Mouse (Mus musculus) cerebellum, adult 9-11 months (tissue): Measurements from ENCODE around the gene Aars2.

Experiments used
- DNase-seq: peaks from one replicate; pipeline ENCODE4 v3.0.0; 2022

Gene Aars2

DNA sequence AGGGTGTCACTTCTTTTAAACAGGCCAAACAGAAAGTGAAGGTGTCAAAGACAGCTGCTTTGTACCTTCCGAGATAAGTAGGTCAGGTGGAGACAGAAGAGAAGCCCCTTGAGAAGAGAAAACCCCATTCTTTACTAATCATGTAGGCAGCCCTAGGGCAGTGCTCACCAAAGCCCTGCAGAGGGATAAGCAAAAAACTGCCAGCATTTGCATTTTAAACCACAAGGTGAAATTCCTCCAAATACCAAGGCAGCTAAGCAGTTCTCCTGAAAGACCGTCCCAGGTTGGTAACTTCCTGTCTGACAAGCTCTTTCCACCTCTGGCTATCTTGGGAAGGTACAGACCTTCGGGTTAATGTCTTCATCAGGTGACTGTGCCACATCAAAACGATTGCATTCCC lies 4.3 kb upstream of the Aars2 start:
- no peak for DNase-seq

DNA sequence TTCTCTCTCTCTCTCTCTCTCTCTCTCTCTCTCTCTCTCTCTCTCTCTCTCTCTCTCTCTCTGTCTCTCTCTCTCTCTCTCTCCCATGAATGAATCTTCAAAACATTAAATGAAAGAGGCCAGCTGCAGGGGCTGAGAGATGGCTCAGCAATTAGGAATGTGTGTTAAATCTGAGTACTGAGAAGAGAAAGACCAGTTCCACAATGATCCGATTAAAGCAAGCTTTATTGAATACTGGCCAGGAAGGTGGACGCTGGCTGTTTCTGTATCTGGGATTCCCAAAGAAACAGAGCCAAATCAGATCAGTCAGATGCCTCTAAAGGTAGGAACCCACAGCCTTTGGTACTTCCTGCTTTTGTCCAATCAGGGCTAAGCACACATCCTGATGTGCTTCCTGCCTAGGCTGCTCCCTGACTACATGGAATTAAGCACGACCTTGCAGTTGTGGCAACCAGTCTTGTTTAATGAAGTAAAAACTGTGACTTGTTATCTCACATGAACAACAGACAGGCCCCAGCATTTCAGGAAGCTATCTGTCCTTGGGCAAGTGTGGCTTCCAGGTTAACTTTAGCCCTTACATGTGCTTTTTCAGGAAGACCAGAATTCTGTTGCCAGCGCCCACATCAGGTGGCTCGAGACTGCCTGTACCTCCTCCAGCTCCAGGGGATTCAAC lies 3.2 kb upstream of the Aars2 start:
- DNase-seq, result no peak

DNA sequence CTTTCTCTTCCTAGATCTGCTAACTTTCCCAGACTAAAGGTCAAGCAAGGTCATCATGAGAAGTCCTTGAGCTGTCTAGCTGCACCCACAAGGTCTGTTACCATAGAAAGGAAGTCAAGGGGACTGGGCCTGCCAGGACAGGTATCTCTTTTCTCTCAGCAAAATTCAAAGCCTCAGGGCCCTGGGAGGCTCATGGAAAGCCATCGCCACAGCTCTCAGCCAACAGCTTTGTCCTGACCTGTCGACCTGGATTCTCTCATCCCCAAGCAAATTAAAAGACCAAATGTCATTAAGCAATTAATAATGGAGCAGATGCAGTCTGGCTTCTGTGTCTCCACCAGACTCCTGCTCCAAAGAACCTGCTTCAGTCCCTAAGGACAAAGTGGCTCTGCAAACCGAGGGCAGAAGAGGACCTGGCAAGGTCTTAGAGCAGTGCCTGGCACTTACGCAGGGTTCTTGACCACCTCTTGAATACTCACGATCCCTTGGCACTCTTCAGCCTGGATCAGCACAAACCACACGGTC lies 638 bp upstream of the Aars2 start:
- peak; percentile 66 for DNase-seq

DNA sequence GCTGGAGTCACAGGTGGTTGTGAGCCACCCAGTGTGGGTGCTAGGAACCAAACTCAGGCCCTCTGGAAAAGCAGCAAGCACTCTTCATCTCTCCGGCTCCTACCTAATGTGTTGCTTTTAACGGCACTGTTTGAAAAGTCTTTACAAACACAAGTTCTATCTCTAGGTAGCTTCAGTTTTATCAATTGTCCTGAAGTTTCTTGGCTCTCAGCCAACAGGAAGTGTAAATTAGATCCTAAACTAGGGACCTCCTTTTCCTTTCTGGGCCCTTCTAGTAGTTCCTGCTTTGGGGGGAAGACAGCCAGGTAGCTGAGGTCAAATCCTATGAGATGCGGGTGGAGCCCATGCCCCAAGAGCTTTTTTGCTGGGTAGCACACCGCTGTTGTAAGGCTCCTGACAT lies 4.2 kb downstream of the Aars2 start:
- no peak for DNase-seq

DNA sequence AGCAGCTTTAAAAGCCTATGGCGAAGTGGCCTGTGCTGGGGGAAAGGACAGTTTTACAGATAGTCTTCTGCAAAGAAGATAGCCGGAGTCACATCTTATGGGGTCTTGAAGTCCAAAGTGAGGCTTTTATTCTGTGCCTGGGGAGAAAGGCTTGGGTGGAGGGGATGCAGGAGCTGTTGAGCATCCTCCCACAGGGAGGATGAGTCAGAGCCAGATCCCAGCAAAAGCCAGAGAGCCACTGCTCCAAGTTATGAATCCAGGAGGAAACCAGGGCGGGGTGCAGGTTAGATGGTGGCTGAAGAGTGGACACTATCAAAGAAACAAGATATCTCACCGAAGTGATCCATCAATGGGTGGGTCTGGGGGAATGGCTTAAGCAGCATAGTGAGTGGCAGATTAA lies 5.1 kb downstream of the Aars2 start:
- no peak for DNase-seq

DNA sequence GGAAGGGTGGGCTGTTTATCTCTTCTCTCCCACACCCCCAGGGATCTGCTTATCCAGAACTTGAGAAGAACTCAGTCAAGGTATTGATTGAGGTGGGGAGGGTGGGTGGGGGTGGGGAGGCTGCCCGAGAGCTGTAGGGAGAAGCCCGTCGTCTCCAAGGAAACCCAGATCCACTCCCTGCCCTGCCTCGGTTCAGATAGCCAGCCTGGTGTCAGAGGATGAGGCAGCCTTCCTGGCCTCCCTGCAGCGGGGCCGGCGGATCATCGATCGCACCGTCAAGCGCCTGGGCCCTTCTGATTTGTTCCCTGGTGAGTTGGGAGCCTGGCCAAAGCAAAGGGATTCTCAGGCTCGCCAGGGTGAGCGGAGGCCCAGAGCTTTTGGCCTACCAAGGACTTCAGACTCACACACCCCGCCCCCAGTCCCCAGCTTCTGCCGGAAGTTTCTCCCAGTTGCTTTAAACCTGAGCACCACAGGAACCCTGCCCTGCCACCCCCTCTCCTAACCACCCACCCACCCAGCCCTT lies 8.6 kb downstream of the Aars2 start:
- DNase-seq, result peak; percentile 61

DNA sequence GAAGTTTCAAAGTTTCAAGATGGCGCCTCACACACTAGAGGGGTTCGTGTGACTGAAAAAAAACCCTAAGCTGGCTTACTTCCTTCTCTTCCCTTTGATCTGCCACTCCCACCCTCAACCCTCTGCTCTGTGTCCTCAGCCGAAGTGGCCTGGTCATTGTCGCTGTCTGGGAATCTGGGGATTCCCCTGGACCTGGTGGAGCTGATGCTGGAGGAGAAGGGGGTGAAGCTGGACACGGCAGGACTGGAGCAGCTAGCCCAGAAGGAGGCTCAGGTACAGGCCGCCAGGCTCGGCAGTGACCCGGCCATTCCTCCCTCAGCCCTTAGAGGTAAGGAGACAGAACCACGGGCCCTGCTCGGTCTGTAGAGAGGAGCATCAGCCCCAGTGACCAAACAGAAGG lies 9.2 kb downstream of the Aars2 start:
- peak; percentile 55 for DNase-seq

DNA sequence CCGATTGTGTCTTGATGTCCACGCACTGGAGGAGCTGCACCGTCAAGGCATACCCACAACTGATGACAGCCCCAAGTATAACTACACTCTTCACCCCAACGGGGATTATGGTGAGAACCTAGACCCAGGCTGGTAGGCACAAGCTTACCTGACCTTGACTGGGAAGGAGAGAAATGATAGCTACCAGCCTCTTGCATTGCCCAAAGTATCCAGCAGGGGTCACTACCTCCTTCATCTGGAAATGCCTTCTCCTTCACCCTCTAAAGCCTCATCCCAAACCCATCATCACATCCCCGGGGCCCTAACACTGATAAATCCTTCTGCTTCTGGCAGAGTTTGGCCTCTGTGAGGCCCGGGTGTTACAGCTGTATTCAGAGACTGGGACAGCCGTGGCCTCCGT lies 9.8 kb downstream of the Aars2 start:
- DNase-seq, result peak; percentile 90

DNA sequence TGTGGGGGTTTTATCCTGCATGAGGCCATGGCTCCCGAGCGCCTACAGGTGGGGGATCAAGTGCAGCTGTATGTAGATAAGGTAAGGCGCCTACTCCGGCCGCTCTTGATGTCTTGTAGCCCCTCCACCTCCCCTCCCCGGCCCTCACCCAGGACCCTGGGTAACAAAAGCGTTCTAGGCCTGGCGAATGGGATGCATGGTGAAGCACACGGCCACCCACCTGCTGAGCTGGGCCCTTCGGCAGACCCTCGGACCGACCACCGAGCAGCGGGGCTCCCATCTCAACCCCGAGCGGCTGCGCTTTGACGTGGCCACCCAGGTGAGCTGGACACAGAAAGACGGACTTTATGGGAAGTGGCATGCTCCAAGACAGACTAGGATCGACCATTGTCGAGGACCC lies 10.5 kb downstream of the Aars2 start:
- peak; percentile 68 for DNase-seq

DNA sequence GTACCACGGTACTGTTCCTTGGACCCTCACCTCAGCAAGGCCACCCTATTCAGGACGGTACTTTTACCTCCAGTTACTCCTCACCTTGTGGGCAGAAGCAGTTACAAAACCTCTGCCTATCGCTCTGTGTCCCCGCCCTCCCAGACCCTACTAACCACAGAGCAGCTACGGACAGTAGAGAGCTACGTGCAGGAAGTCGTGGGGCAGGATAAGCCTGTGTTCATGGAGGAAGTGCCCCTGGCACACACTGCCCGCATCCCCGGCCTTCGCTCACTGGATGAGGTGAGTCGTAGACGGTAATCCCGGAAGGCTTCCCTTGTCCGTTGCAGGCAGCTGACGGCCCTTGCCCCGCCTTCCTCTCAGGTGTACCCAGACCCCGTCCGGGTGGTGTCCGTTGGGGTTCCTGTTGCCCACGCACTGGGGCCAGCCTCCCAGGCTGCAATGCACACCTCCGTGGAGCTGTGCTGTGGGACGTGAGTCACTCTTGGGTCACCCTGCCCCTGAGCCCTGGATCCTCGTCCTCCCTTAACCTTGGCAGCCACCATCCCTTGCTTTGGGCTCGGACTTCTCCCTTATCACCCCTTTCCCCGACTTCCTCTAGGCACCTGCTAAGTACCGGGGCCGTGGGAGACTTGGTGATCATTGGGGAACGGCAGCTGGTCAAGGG lies 11.0 kb downstream of the Aars2 start:
- peak; percentile 69 for DNase-seq

DNA sequence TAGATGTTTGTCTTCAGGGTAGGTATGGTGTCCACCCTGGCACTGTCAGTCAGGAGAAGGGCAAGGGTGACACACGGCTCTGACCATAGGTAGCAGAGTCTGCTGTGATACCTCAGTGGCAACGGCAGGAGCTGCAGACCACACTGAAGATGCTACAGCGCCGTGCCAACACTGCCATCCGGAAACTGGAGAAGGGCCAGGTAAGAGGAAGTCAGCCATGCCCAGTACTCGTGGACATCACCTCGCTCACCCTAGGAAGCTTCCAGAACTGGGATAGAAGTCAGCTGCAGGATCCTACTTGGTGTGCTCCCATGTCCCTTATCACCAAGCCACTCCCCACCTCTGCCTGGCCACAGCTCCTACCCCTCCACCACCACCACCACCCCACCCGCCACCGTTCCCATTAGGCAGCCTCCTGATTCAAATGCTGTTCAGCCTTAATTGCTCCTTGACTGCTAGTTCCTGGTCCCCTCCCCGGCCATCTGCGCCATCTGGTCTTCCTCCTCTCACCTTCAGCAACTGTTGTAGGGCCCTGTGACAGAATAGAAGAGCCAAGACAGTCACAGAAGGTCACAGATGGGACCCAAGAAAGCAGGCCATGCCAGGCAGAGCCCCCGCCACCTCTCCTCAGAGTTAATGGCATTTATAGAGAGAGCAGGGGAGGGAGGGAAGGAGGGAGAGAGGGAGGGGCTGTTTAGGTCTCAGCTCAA lies 12.3 kb downstream of the Aars2 start:
- peak; percentile 96 for DNase-seq

DNA sequence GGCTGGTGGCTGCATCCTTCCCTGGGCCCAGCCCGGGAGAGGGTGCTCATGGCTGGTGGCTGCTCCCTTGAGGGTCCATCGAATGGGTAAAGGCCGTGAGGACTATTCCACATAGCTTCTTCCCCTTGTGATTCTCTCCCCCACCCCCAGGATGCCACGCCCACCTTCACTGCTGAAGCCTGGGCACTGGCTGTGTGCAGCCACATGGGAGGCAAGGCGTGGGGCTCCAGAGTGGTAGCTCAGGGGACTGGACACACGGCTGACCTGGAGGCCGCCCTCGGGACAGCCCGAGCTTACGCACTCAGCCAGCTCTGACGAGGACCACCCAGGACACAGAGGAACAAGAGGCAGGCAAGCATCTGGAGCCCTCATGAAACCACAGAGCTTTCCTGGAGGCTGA lies 13.5 kb downstream of the Aars2 start:
- DNase-seq, result peak; percentile 69

DNA sequence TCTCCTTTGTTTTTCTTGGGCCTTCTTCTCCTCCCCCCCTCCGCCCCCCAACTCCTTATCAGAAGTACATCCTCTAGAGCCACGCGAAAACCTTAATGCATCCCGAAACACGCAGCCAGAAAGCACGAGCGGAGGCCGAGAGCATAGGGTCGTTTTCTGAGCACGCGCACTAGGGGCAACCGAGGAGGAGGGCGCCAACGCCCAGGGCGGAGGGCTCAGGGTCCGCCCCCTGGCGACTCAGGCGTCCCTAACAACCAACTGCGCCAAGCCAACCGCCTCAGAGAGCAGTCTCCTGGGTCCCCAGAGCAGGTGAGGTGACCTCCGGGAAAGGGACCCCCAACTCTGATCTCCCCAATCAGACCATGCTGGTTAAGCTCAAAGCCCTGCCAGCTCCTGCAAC lies 16.6 kb downstream of the Aars2 start, which contains the start of gene Tcte1:
Gene Tcte1, plus strand, starts transcription at position 172 of the 400 bp plus-strand sequence.
- DNase-seq, result no peak

DNA sequence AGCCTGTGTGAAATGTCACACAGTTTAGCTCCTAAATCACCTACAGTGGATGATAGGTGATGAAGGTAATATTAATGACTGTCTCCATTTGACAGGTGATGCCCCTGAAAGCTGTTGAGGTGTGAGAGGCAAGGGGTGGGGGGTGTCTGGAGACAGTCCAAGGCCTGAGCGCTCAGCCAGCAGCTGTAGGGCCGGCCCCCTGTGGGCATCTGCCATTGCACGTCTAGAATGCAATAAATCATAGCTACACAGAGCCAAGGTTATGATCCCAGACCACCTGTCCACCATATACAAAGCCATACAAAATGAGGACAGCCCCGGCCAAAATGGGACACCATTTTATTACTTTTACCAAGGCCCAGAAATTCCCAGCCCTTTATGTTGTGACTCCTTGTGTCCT lies 18.3 kb downstream of the Aars2 start:
- DNase-seq, result peak; percentile 69

DNA sequence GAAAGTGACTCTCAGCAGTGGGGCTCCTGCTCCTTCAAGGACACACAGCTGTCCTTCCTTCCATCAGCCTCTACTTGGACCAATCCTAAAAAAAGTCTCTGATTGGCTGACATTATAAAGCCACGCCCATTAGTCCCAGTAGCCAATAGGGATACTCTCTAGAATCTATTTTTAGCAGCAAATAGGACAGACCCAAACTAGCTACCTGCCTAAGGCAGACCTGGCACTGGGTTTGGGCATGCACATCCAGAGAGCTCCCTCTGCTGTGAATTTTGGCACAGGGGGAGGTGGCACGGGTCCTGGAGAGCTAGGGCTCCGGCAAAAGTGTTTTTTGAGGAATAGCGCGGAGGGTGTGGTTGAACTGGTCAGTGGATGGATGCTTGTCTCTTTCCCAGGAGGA lies 19.9 kb downstream of the Aars2 start:
- DNase-seq, result peak; percentile 78

DNA sequence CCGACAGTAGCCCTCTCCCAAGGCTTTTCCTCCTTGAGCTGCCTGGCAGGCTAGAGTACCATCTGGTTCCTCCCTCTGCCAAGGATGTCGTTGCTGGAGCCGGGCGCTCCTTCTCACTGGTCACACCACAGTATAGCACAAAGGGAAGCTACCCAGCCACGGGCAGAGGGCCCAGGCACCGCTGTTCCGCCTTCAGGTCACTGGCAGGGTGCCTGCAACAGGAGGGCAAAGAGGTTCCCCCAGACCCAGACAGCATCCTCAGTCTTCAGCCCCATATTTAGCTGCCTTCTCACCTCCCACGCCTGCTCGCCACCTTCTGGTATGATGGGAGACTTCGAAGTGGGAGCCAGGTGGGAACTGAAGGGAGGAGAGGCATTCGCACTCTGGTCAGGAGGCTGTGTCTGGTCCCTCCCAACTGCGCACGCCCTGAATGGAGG lies 23.7 kb downstream of the Aars2 start:
- peak; percentile 95 for DNase-seq

DNA sequence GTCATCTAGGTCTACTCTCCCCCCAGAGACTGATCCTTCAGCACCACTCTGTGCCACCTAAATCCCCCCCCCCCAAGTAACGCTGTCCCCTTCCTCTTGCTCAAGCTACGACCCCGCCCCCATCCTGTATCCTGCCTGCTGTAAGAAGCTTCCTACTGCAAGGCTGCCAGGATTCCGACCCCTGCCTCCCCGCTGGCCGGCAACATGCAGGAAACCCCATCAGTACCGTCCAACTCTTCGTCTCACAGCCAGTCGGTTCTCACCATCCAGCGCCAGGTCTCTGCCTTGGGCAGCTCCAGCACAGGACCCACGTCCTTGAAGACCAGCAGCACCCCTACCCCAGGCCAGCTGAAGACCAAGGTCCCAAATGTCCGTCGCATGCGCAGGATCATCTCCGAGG lies 26.3 kb downstream of the Aars2 start:
- DNase-seq, result peak; percentile 50

DNA sequence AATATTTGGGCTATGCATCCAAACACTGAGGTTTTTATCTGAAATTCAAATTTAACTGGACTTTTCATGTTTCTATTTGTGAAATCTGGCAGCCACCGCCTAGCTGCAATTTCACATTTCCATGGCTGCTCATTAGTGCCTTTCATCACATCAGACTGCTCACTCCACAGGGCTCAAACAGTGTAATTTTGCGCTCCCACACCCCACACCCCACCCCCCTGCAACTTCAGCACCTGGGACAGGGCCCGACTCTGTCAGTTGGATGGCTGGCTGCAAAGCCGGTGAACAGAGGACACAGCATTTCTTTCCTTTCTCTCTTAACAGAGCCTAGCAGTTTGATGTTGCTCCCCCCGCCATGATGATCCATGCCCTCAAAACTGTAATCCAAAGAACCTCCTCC lies 29.6 kb downstream of the Aars2 start:
- no peak for DNase-seq

DNA sequence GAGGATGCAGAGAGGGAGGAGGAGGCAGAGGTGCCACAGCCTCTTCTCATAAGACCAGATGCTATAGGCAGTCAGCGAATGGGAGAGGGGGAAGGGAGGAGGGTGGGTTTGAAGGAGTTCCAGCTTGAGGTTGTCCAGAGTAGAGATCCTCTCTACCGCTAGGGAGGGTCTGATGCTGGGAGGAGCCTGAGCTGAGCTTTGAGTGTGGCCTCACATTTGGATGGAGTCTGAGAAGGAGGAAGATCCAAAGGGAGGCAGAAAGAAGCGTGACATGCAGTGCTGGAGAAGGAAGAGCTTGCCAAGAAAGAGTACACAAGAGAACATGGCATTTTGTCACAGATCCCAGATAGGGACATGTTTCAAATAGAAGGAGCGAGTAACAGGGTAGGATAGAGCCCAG lies 31.8 kb downstream of the Aars2 start:
- DNase-seq, result no peak

DNA sequence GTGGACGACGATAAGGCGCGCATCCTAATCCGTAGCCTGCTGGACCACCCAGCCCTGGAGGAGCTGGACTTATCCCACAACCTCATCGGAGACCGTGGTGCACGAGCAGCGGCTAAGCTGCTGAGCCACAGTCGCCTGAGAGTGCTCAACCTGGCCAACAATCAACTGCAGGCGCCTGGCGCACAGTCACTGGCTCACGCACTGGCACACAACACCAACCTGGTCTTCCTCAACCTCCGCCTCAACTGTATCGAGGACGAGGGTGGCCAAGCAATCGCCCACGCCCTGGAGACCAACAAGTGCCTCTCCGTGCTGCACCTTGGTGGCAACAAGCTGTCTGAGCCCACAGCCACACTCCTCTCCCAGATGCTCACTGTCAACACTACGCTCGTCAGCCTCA lies 33.0 kb downstream of the Aars2 start:
- peak; percentile 57 for DNase-seq

DNA sequence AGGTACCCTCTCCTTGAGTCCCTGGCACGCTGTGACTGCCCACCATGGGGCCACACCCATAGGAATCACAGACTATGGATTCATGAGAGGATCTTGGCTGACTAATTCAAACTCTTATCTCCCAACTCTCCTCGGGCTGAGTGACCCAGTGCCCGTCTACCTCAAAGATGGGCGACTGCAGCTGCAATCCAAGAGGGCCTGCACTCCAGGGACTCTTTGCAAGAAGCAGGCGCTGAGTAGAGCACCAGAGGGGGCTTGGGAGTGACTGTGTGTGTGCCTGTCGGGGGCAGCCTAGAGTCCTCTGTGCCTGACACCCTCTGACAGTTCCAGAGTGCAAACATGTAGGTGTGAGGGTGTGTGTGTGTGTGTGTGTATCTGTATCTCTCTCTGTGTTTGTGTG lies 35.5 kb downstream of the Aars2 start:
- no peak for DNase-seq

DNA sequence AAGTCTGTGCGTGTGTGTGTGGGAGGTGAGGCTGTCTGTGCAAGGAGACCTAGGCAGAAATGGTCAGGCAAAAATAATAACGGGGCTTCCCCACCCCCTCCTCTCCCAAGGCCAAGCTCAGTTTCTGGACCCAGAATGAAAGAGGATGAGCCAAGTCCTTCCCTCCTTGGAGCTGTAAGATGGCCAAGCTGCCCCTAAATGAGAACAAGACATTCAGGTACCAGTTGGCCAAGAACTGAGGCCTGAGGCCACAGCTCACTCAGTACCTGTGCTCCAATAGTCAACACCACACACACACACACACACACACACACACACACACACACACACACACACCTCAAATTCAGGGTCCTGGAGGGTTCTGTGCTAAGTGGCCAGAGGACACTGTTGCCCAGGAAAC lies 36.1 kb downstream of the Aars2 start:
- DNase-seq, result peak; percentile 81

DNA sequence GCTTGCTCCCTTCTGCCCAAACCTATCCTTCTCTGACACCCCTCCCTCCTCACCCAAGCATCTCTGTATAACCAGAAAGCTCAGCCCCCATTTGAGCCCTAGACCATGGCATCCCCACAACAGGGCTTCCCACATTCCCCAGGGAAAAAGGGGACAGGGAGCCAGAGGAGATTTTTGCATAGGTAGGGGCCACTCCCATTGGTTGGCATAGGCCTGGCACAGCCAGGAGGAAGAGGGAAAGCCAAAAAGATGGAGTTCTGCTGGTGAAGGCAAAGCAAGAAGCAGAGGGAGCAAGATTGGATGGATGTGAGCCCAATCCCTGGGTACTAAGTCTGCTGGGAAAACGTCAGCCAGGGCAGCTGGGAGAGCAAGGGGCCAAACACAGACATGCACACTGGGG lies 36.5 kb downstream of the Aars2 start:
- peak; percentile 69 for DNase-seq
